Mouse (Mus musculus): ENCODE data around the gene Grm3. TPM values are rescaled to one million over a fixed set of nuclear protein-coding genes. Genes with fewer than 3 reads are reported as not detected.

The Grm3 gene
- polyA plus RNA-seq, 2 experiments, result 0.54 to 0.84 TPM

GRCm38 (mm10) chr5:9624396-9624795 is 100.6 kb downstream of the Grm3 start:
- Histone ChIP-seq H3K36me3 (ENCODE audit: control insufficient read depth, insufficient read depth, low read length) (no peaks in the 10 kb centered on the region), H3K9me3 (ENCODE audit: control insufficient read depth, low read length) (no peaks in the 10 kb centered on the region), H3K27me3 (ENCODE audit: control insufficient read depth, insufficient read depth, low read length) (no peaks in the 10 kb centered on the region), H3K4me3 (replicated peaks; ENCODE audit: low read length) (no peak overlapping the region), H3K4me2 (replicated peaks; ENCODE audit: low read depth, low read length, severe bottlenecking) (no peak overlapping the region), H3K4me1 (ENCODE audit: control insufficient read depth, insufficient read depth, low read length) (no peaks in the 10 kb centered on the region), H3K9ac (ENCODE audit: low read depth, low read length, severe bottlenecking) (no peak overlapping the region), H3K27ac (replicated peaks; ENCODE audit: low read depth, low read length) (no peak overlapping the region)
- ATAC-seq (ENCODE audit: low FRiP score, low read depth) (no peak), DNase-seq (ENCODE audit: low spot score) (no peak)
- no peak for TF ChIP-seq POLR2A (IDR thresholded peaks at IDR 0.05; ENCODE audit: borderline replicate concordance, extremely low read depth, insufficient read depth, insufficient read length)
- 80% methylated on average over 4 of the region's 4 CpGs for WGBS

GRCm38 (mm10) chr5:9623095-9623459 is 101.9 kb downstream of the Grm3 start:
- Histone ChIP-seq H3K9ac (ENCODE audit: low read depth, low read length, severe bottlenecking) (no peak overlapping the region), H3K27ac (replicated peaks; ENCODE audit: low read depth, low read length) (no peak overlapping the region), H3K9me3 (ENCODE audit: control insufficient read depth, low read length) (no peaks in the 10 kb centered on the region), H3K4me1 (ENCODE audit: control insufficient read depth, insufficient read depth, low read length) (no peaks in the 10 kb centered on the region), H3K4me3 (replicated peaks; ENCODE audit: low read length) (no peak overlapping the region), H3K4me2 (replicated peaks; ENCODE audit: low read depth, low read length, severe bottlenecking) (no peak overlapping the region), H3K36me3 (ENCODE audit: control insufficient read depth, insufficient read depth, low read length) (no peaks in the 10 kb centered on the region), H3K27me3 (ENCODE audit: control insufficient read depth, insufficient read depth, low read length) (no peaks in the 10 kb centered on the region)
- TF ChIP-seq POLR2A (IDR thresholded peaks at IDR 0.05; ENCODE audit: borderline replicate concordance, extremely low read depth, insufficient read depth, insufficient read length), result no peak
- ATAC-seq (ENCODE audit: low FRiP score, low read depth), result no peak
- no peak for DNase-seq (ENCODE audit: low spot score)
- WGBS, result 9% methylated on average over 4 of the region's 4 CpGs

- Histone ChIP-seq H3K27me3 (ENCODE audit: control insufficient read depth, insufficient read depth, low read length) (no peaks in the 10 kb centered on the region), H3K4me1 (ENCODE audit: control insufficient read depth, insufficient read depth, low read length) (no peaks in the 10 kb centered on the region), H3K36me3 (ENCODE audit: control insufficient read depth, insufficient read depth, low read length) (no peaks in the 10 kb centered on the region), H3K9ac (ENCODE audit: low read depth, low read length, severe bottlenecking) (no peak overlapping the region), H3K4me3 (replicated peaks; ENCODE audit: low read length) (no peak overlapping the region), H3K27ac (replicated peaks; ENCODE audit: low read depth, low read length) (no peak overlapping the region), H3K4me2 (replicated peaks; ENCODE audit: low read depth, low read length, severe bottlenecking) (no peak overlapping the region), H3K9me3 (ENCODE audit: control insufficient read depth, low read length) (no peaks in the 10 kb centered on the region)
- no peak for ATAC-seq (ENCODE audit: low FRiP score, low read depth)
- no peak for TF ChIP-seq POLR2A (IDR thresholded peaks at IDR 0.05; ENCODE audit: borderline replicate concordance, extremely low read depth, insufficient read depth, insufficient read length)
- WGBS, result 55% methylated on average over 4 of the region's 4 CpGs
- DNase-seq (ENCODE audit: low spot score), result no peak
Measured at GRCm38 (mm10) chr5:9622264-9623094, 102.5 kb downstream of the Grm3 start.

- no peak overlapping the region for H3K4me3 ChIP-seq (replicated peaks; ENCODE audit: low read length)
- no peaks in the 10 kb centered on the region for H3K27me3 ChIP-seq (ENCODE audit: control insufficient read depth, insufficient read depth, low read length)
- ATAC-seq (ENCODE audit: low FRiP score, low read depth), result peak; percentile 76
- 59% methylated on average over 3 of the region's 3 CpGs for WGBS
- no peak for TF ChIP-seq POLR2A (IDR thresholded peaks at IDR 0.05; ENCODE audit: borderline replicate concordance, extremely low read depth, insufficient read depth, insufficient read length)
- H3K27ac ChIP-seq (replicated peaks; ENCODE audit: low read depth, low read length), result no peak overlapping the region
- H3K9me3 ChIP-seq (ENCODE audit: control insufficient read depth, low read length), result no peaks in the 10 kb centered on the region
- no peak overlapping the region for H3K9ac ChIP-seq (ENCODE audit: low read depth, low read length, severe bottlenecking)
- no peaks in the 10 kb centered on the region for H3K4me1 ChIP-seq (ENCODE audit: control insufficient read depth, insufficient read depth, low read length)
- no peak for DNase-seq (ENCODE audit: low spot score)
- no peaks in the 10 kb centered on the region for H3K36me3 ChIP-seq (ENCODE audit: control insufficient read depth, insufficient read depth, low read length)
- H3K4me2 ChIP-seq (replicated peaks; ENCODE audit: low read depth, low read length, severe bottlenecking), result no peak overlapping the region
Measured at GRCm38 (mm10) chr5:9621417-9622067, 103.4 kb downstream of the Grm3 start.

- 48% methylated on average over 2 of the region's 2 CpGs for WGBS
Measured at GRCm38 (mm10) chr5:9579021-9579420, 145.9 kb downstream of the Grm3 start.

More at GRCm38 (mm10) chr5:9579021-9579420, 145.9 kb downstream of the Grm3 start:
- Histone ChIP-seq H3K4me1 (ENCODE audit: control insufficient read depth, insufficient read depth, low read length) (no peaks in the 10 kb centered on the region), H3K27me3 (ENCODE audit: control insufficient read depth, insufficient read depth, low read length) (no peaks in the 10 kb centered on the region), H3K27ac (replicated peaks; ENCODE audit: low read depth, low read length) (no peak overlapping the region), H3K9ac (ENCODE audit: low read depth, low read length, severe bottlenecking) (no peak overlapping the region), H3K36me3 (ENCODE audit: control insufficient read depth, insufficient read depth, low read length) (no peaks in the 10 kb centered on the region), H3K9me3 (ENCODE audit: control insufficient read depth, low read length) (no peaks in the 10 kb centered on the region), H3K4me2 (replicated peaks; ENCODE audit: low read depth, low read length, severe bottlenecking) (no peak overlapping the region), H3K4me3 (replicated peaks; ENCODE audit: low read length) (no peak overlapping the region)
- ATAC-seq (ENCODE audit: low FRiP score, low read depth) (no peak), DNase-seq (ENCODE audit: low spot score) (no peak)
- no peak for TF ChIP-seq POLR2A (IDR thresholded peaks at IDR 0.05; ENCODE audit: borderline replicate concordance, extremely low read depth, insufficient read depth, insufficient read length)

Measured in limb, embryonic 14.5 days (tissue).